Mouse (Mus musculus) liver, adult 2 months (tissue): ENCODE measurements around the gene Pkib. TPM values are rescaled to one million over a fixed set of nuclear protein-coding genes. Genes with fewer than 3 reads are reported as not detected.

Experiments used
- DNase-seq: peaks from one replicate; pipeline ENCODE4 v3.0.0-alpha.2; 2011; ENCODE audit warnings: low read depth, low spot score; ENCODE audit errors: extremely low read depth
- H3K27ac ChIP-seq: fragments of 200-500 bp; replicated peaks from 2 replicates; pipeline ENCODE4 v1.5.1; 2012; ENCODE audit warnings: low read depth, mild to moderate bottlenecking, control low read depth, inconsistent platforms, low read length; ENCODE audit not compliant: insufficient read depth
- H3K27me3 ChIP-seq: fragments of 200-500 bp; 2 replicates; pipeline ENCODE4 v1.6.1; 2012; ENCODE audit warnings: mild to moderate bottlenecking, moderate library complexity, low read length, inconsistent platforms; ENCODE audit not compliant: control insufficient read depth, insufficient read depth
- H3K36me3 ChIP-seq: fragments of 200-500 bp; 2 replicates; pipeline ENCODE4 v1.6.1; 2012; ENCODE audit warnings: low read length, inconsistent platforms; ENCODE audit not compliant: control insufficient read depth, insufficient read depth
- H3K4me1 ChIP-seq: fragments of 200-500 bp; 2 replicates; pipeline ENCODE4 v1.6.1; 2011; ENCODE audit warnings: low read length; ENCODE audit not compliant: control insufficient read depth, insufficient read depth
- H3K4me3 ChIP-seq: fragments of 200-500 bp; 2 replicates; pipeline ENCODE4 v1.5.1; 2011; ENCODE audit warnings: low read depth, mild to moderate bottlenecking, control low read depth, low read length, moderate library complexity; ENCODE audit not compliant: insufficient read depth
- H3K79me2 ChIP-seq: fragments of 200-500 bp; 2 replicates; pipeline ENCODE4 v1.6.1; 2012; ENCODE audit warnings: inconsistent platforms, mild to moderate bottlenecking, low read length, moderate library complexity; ENCODE audit not compliant: control insufficient read depth, insufficient read depth
- H3K9ac ChIP-seq: fragments of 200-500 bp; 2 replicates; pipeline ENCODE4 v1.6.1; 2012; ENCODE audit warnings: low read depth, mild to moderate bottlenecking, control low read depth, inconsistent platforms, low read length
- CTCF ChIP-seq: fragments of 200-500 bp; IDR thresholded peaks from 2 replicates; pipeline ENCODE4 v1.5.1; 2011; ENCODE audit warnings: low read depth, low read length, control low read depth
- POLR2A ChIP-seq: fragments of 200-500 bp; IDR thresholded peaks from 2 replicates; pipeline ENCODE4 v1.6.1; 2011; ENCODE audit warnings: low read length, control low read depth; ENCODE audit not compliant: insufficient read depth; ENCODE audit errors: extremely low read depth
- WGBS: fragments of 180-500 bp; shearing (Covaris S2); methylation state at CpG from one replicate; pipeline ENCODE4 v1.1.7; 2018; 5-methylcytosine and 5-hydroxymethylcytosine counted together
- polyA plus RNA-seq: library from polyadenylated mRNA; depleted of rRNA; stranded (reverse); fragments of >200 nt; gene quantifications from 2 replicates; pipeline ENCODE4 v1.2.3, GENCODE M21; 2012
- total RNA-seq: library from RNA; depleted of rRNA; stranded (reverse); fragments of >200 nt; gene quantifications from 2 replicates; pipeline ENCODE4 v1.2.3, GENCODE M21; 2014

Pkib gene
- total and polyA plus RNA-seq, 2 experiments = 0.09 to 0.46 TPM

DNA sequence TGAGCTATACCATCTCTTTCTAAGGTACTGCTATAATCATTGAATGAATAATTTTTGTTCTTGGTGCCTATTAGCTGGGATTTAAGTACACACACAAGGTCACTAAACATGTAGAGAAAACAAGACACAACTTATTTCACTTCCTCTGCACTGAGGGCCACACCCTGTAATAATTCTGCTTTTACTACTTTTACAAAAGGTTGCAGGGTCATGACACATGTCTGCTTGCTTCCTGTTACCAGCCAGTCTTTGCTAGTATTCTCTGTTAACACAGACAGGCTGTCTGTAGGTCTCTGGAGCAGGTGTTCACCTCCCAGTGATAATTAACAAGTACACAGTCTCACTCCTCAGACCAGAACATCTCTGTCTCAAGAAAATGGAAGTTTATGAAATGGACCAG, 113.7 kb downstream of the Pkib start:
- H3K79me2 ChIP-seq = no peaks in the 10 kb centered on the region
- H3K27ac ChIP-seq = no peak overlapping the region
- no peak for TF ChIP-seq CTCF
- TF ChIP-seq POLR2A = no peak
- H3K36me3 ChIP-seq = no peaks in the 10 kb centered on the region
- H3K4me1 ChIP-seq = no peaks in the 10 kb centered on the region
- no peak for DNase-seq
- no peak overlapping the region for H3K4me3 ChIP-seq
- H3K9ac ChIP-seq = no peak overlapping the region
- H3K27me3 ChIP-seq = no peaks in the 10 kb centered on the region

DNA sequence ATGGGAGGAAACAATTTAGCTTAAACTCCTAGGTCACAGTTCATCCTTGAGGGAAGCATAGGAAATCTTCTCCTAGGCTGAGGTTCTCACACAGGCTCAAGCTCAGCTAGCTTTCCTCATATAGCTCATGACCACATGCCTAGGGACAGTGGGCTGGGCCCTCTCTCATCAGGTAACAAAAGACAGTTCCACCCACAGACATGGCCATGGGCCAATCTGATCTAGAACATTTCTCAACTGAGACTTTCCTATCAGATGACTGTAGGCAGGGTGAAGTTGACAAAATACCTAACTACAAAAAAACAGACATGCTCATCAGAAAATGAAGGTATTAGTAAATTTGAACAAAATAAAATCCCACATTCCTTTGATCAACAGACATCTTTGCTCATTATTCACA, 115.3 kb downstream of the Pkib start:
- no peak overlapping the region for H3K9ac ChIP-seq
- H3K27ac ChIP-seq = no peak overlapping the region
- H3K4me1 ChIP-seq = no peaks in the 10 kb centered on the region
- H3K4me3 ChIP-seq = no peak overlapping the region
- H3K27me3 ChIP-seq = no peaks in the 10 kb centered on the region
- TF ChIP-seq POLR2A = no peak
- no peak for TF ChIP-seq CTCF
- no peaks in the 10 kb centered on the region for H3K36me3 ChIP-seq
- DNase-seq = no peak
- no peaks in the 10 kb centered on the region for H3K79me2 ChIP-seq

DNA sequence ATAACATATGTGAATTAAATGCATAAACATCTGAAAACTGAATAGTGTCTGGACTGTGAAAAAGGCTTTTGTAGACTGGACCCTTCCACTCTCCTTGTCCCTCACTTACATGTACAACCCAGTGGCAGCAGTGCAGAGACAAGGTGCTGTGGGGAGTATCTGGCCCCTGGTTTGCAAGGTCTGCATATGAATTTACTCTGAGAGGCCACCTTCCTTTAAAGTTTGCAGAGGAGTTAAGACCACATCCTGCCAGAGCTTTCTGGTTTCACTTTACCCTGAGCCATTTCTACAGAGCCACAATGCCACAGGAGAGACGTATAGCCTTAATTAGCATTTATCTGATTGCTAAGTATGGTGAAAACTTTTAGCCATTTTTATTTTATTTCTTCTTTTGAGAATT, 121.6 kb downstream of the Pkib start:
- Histone ChIP-seq H3K27ac (no peak overlapping the region), H3K4me3 (no peak overlapping the region), H3K79me2 (no peaks in the 10 kb centered on the region), H3K36me3 (no peaks in the 10 kb centered on the region), H3K9ac (no peak overlapping the region), H3K4me1 (no peaks in the 10 kb centered on the region), H3K27me3 (no peaks in the 10 kb centered on the region)
- no peak for DNase-seq
- WGBS = 89% methylated on average over 1 of the region's 1 CpGs
- TF ChIP-seq CTCF (no peak), POLR2A (no peak)

DNA sequence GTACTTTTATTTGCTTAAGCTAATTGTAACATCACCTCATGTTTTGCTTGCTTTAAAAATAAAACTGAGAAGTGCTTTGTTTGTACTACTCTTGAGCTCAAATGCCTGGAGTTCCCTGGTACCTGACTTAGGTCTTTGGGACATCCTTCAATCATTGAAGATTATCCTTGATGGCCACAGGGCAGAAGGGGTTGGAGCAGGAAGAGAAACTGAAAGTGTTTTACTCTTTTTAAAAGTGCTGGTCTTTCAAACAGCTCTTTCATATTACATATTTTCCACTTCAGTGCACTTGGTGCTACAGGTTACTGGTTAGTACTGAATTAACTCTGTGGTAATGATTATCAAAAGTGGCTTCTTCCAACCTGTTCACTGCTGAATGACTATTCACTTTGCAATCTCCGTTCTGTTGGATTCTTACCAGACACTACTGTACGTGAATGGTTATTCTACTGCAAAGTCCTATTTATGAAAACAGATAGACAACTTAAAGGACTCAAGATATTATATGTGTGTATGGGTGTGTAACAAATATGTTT, 123.5 kb downstream of the Pkib start:
- no peaks in the 10 kb centered on the region for H3K4me1 ChIP-seq
- H3K9ac ChIP-seq = no peak overlapping the region
- 86% methylated on average over 2 of the region's 2 CpGs for WGBS
- H3K79me2 ChIP-seq = no peaks in the 10 kb centered on the region
- H3K27ac ChIP-seq = no peak overlapping the region
- DNase-seq = no peak
- H3K36me3 ChIP-seq = no peaks in the 10 kb centered on the region
- no peak overlapping the region for H3K4me3 ChIP-seq
- no peak for TF ChIP-seq POLR2A
- TF ChIP-seq CTCF = no peak
- H3K27me3 ChIP-seq = no peaks in the 10 kb centered on the region

DNA sequence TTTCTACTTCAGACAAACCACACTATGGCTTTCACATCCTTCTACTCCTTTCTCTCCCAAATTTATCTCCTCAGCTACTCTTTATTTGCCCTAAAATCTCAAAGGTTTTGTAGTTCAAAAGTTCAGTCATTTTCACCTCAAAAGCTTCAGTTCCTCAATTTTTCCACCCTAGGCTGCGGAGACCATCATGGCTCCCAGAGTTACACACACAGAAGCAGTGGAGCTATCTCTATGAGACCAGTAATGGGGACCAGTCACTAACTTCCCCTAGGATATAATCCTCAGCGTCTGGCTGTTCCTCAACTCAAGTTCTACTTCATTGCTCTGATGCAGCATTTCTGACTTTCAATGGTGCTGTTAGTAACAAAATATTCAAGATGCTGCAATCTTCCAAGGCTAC, 127.2 kb downstream of the Pkib start:
- Histone ChIP-seq H3K4me1 (no peaks in the 10 kb centered on the region; the same call in 1 of the 2 replicates), H3K9ac (no peak overlapping the region), H3K4me3 (no peak overlapping the region), H3K27me3 (no peaks in the 10 kb centered on the region), H3K36me3 (no peaks in the 10 kb centered on the region), H3K79me2 (no peaks in the 10 kb centered on the region), H3K27ac (no peak overlapping the region)
- 90% methylated on average over 2 of the region's 2 CpGs for WGBS
- TF ChIP-seq POLR2A = no peak
- no peak for TF ChIP-seq CTCF
- no peak for DNase-seq

DNA sequence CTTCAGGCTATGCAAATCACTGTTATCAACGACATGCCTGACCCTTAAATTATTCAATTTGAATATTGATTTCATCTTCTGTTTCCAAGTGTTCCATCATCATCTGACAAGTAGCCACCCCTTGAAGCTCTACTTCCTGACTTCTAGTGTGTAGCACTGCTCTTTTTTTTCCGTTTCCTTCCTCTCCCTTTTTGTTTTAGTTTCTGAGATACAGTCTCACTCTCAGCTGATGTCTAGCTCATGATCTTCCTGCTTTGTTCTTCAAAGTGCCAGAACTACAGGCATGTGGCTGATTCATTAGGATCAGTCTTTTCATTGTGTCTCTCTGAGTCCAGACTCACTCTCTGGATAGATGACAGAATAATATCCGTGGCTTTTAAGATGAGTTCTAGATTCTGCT, 128.9 kb downstream of the Pkib start:
- Histone ChIP-seq H3K27ac (no peak overlapping the region), H3K27me3 (no peaks in the 10 kb centered on the region), H3K79me2 (no peaks in the 10 kb centered on the region), H3K36me3 (no peaks in the 10 kb centered on the region), H3K4me1 (no peaks in the 10 kb centered on the region; the same call in 1 of the 2 replicates), H3K4me3 (no peak overlapping the region), H3K9ac (no peak overlapping the region)
- DNase-seq = peak; percentile 24
- 62% methylated on average over 3 of the region's 3 CpGs for WGBS
- no peak for TF ChIP-seq POLR2A
- no peak for TF ChIP-seq CTCF
